Mouse (Mus musculus) midbrain, postnatal 0 days (tissue): ENCODE measurements around the gene Barhl2. TPM values are rescaled to one million over a fixed set of nuclear protein-coding genes. Genes with fewer than 3 reads are reported as not detected.

Source experiments
- ATAC-seq: fragments of 200-750 bp; cut with Nextera tagmentation; 2 replicates; pipeline ENCODE4 v1.8.0; 2017; ENCODE audit warnings: moderate number of reproducible peaks, mild to moderate bottlenecking, moderate TSS enrichment, moderate library complexity; ENCODE audit not compliant: low FRiP score
- DNase-seq: peaks from one replicate; pipeline ENCODE4 v3.0.0-alpha.2; 2015; ENCODE audit warnings: low spot score
- H3K27ac ChIP-seq: fragments of 300-500 bp; sonication (generic); 2 replicates; pipeline ENCODE4 v1.5.1; 2014; ENCODE audit warnings: low read depth, mild to moderate bottlenecking, low read length, mixed read lengths
- H3K27me3 ChIP-seq: fragments of 300-500 bp; sonication (generic); 2 replicates; pipeline ENCODE4 v1.6.1; 2014; ENCODE audit warnings: low read length, control low read depth, mixed read lengths; ENCODE audit not compliant: insufficient read depth
- H3K36me3 ChIP-seq: fragments of 300-500 bp; sonication (generic); 2 replicates; pipeline ENCODE4 v1.6.1; 2014; ENCODE audit warnings: low read length, control low read depth, mixed read lengths; ENCODE audit not compliant: insufficient read depth
- H3K4me1 ChIP-seq: fragments of 300-500 bp; sonication (generic); 2 replicates; pipeline ENCODE4 v1.6.1; 2014; ENCODE audit warnings: mild to moderate bottlenecking, control low read depth, antibody characterized with exemption, low read length, mixed read lengths; ENCODE audit not compliant: insufficient read depth
- H3K4me2 ChIP-seq: fragments of 300-500 bp; sonication (generic); 2 replicates; pipeline ENCODE4 v1.6.1; 2014; ENCODE audit warnings: low read depth, mild to moderate bottlenecking, low read length, mixed read lengths; ENCODE audit not compliant: poor library complexity, severe bottlenecking
- H3K4me3 ChIP-seq: fragments of 300-500 bp; sonication (generic); 2 replicates; pipeline ENCODE4 v1.5.1; 2014; ENCODE audit warnings: low read depth, mild to moderate bottlenecking, low read length, moderate library complexity
- H3K9ac ChIP-seq: fragments of 300-500 bp; sonication (generic); replicated peaks from 2 replicates; pipeline ENCODE4 v1.6.1; 2014; ENCODE audit warnings: mild to moderate bottlenecking, low read length, moderate library complexity, mixed read lengths; ENCODE audit not compliant: poor library complexity, severe bottlenecking
- H3K9me3 ChIP-seq: fragments of 300-500 bp; sonication (generic); 2 replicates; pipeline ENCODE4 v1.6.1; 2016; ENCODE audit warnings: low read length, control low read depth
- CTCF ChIP-seq: IDR thresholded peaks from 2 replicates; pipeline ENCODE4 v1.5.1; 2016; ENCODE audit warnings: antibody characterized with exemption, mild to moderate bottlenecking
- WGBS: fragments of 180-500 bp; shearing (Covaris S2); extraction: QIAGEN DNeasy Blood & Tissue Kit; methylation state at CpG from one replicate; pipeline ENCODE4 v1.1.7; 2014; 5-methylcytosine and 5-hydroxymethylcytosine counted together
- polyA plus RNA-seq: library from polyadenylated mRNA; unstranded; fragments of >200 nt; fragmentation: Nextera tagmentation; extraction: Ambion mirVana; gene quantifications from 2 replicates; pipeline ENCODE4 v1.2.1, GENCODE M21; 2015
- total RNA-seq: library from RNA; depleted of rRNA; stranded (reverse); fragments of >200 nt; gene quantifications from 2 replicates; pipeline ENCODE4 v1.2.3, GENCODE M21; 2014

Barhl2 gene
- total and polyA plus RNA-seq, 2 experiments from 2014 or later: 6.5 to 27.6 TPM

- peaks cover 4% of the 10 kb centered on the region; the same call in 1 of the 2 replicates for H3K4me1 ChIP-seq
- peaks cover 34% of the 10 kb centered on the region for H3K27me3 ChIP-seq
- no peak for TF ChIP-seq CTCF
- WGBS: 7% methylated on average over 6 of the region's 6 CpGs
- DNase-seq (no peak), ATAC-seq (no peak)
- H3K4me2 ChIP-seq: peak overlapping the region; percentile 37
- H3K36me3 ChIP-seq: no peaks in the 10 kb centered on the region
- no peaks in the 10 kb centered on the region for H3K9me3 ChIP-seq
- H3K27ac ChIP-seq: no peak overlapping the region
- H3K4me3 ChIP-seq: no peak overlapping the region
- H3K9ac ChIP-seq: no peak overlapping the region
These were observed 9.2 kb downstream of the Barhl2 start for GRCm38 (mm10) chr5:106448798-106449125.

DNA sequence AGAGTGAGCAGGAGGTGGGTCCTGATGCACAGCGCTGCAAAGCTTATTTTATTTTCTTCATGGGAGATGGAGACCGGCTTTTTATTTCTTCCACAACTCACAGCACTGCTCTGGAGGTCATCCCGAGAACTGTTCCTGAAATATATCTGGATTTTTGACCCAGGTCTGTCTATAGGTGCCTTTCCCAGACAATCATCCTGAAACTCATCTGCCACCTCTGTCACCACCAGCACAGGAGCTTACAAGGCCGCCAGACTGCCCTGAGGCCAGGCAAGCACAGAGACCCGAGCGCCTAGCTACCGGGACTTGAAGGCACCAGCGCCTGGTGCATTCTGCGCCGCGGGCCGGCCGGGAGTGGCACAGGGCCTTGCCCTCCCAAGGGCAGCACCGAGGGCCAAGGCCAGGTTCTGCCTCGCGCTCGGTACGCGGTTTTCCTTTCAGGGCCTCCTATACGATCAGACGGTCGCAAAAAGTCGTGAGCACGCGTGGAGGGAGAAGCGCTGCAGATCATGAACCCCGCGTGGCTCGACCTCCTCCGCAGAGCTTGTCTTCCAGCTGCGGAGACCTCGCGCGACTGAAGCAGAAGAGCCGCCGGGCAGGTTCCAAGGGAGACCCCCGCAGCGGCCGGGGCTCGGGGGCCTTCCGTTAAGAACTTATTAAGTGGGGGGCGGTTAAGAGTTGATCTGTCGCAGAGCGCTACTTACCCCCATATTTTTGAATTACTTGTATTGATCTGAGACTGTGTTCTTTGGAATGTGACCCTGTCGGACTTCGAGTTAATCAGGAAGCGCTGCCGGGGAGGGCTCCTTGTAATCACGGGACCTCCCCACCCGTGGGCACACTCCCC lies 9.8 kb downstream of the Barhl2 start:
- no peak overlapping the region for H3K27ac ChIP-seq
- no peaks in the 10 kb centered on the region for H3K36me3 ChIP-seq
- TF ChIP-seq CTCF: no peak
- H3K4me1 ChIP-seq: peaks cover 4% of the 10 kb centered on the region; the same call in 1 of the 2 replicates
- ATAC-seq: 0 out of 2 replicates have a peak, but pooled peaks have one; percentile 11
- H3K27me3 ChIP-seq: peaks cover 34% of the 10 kb centered on the region
- no peak for DNase-seq
- H3K4me2 ChIP-seq: peak overlapping the region; percentile 37
- WGBS: 4% methylated on average over 50 of the region's 50 CpGs
- H3K9me3 ChIP-seq: no peaks in the 10 kb centered on the region
- H3K9ac ChIP-seq: peak overlapping the region; percentile 36; the same call in 1 of the 2 replicates
- H3K4me3 ChIP-seq: peak overlapping the region; percentile 28

GRCm38 (mm10) chr5:106447091-106447820 lies 10.7 kb downstream of the Barhl2 start:
- H3K9ac ChIP-seq: no peak overlapping the region
- H3K9me3 ChIP-seq: no peaks in the 10 kb centered on the region
- no peak overlapping the region for H3K4me3 ChIP-seq
- ATAC-seq (no peak), DNase-seq (no peak)
- H3K27me3 ChIP-seq: peaks cover 34% of the 10 kb centered on the region
- H3K4me2 ChIP-seq: no peak overlapping the region
- no peaks in the 10 kb centered on the region for H3K36me3 ChIP-seq
- peaks cover 4% of the 10 kb centered on the region; the same call in 1 of the 2 replicates for H3K4me1 ChIP-seq
- TF ChIP-seq CTCF: no peak
- WGBS: 43% methylated on average over 14 of the region's 14 CpGs
- no peak overlapping the region for H3K27ac ChIP-seq

DNA sequence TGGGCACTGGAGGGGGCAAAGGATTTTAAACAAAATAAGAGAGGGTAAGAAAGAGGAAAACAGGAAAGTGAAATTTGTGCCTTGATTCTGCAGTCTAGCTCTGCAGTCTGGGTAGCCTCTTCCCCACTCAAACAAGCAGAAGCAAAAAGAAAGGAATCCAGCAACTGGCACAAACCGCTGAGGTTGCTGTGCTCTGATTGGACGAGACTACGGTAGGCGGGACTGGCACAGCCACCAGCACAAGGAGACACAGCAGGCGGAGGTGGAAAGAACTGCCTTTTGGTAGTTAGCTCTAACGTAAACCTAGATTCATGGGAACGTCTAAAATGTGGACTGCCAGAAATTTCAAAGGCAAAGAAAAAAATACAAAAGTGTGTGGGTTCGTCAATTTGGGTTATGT lies 11.4 kb downstream of the Barhl2 start:
- H3K27me3 ChIP-seq: peaks cover 34% of the 10 kb centered on the region
- H3K4me2 ChIP-seq: no peak overlapping the region
- H3K4me1 ChIP-seq: peaks cover 4% of the 10 kb centered on the region; the same call in 1 of the 2 replicates
- H3K4me3 ChIP-seq: no peak overlapping the region
- H3K9ac ChIP-seq: no peak overlapping the region
- WGBS: 8% methylated on average over 8 of the region's 8 CpGs
- no peak for TF ChIP-seq CTCF
- peak; percentile 61 for DNase-seq
- no peaks in the 10 kb centered on the region for H3K9me3 ChIP-seq
- no peak overlapping the region for H3K27ac ChIP-seq
- ATAC-seq: peak; percentile 42; the same call in 1 of the 2 replicates
- no peaks in the 10 kb centered on the region for H3K36me3 ChIP-seq

DNA sequence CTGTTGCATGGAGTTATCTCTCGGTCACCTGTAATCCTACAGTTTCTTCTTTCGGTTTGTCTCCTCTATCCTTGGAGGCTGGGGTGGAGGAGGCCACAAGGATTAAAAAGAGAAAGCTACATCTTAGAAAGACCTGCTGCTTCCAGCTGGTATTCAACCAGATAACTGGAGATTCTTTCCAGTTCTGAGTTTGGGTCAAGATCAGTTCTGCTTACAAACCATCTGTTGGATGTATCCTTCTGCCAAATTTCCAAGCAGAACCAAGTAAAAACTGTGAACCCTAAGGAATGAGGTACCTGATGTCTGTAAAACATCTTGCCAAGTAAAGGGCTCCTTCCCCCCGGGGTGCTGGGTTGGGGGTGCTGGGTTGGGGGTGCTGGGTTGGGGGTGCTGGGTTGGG lies 12.3 kb downstream of the Barhl2 start:
- DNase-seq (no peak), ATAC-seq (no peak)
- Histone ChIP-seq H3K4me1 (peaks cover 4% of the 10 kb centered on the region; the same call in 1 of the 2 replicates), H3K9me3 (no peaks in the 10 kb centered on the region), H3K4me2 (no peak overlapping the region), H3K27ac (no peak overlapping the region), H3K4me3 (no peak overlapping the region), H3K9ac (no peak overlapping the region), H3K27me3 (peaks cover 33% of the 10 kb centered on the region), H3K36me3 (no peaks in the 10 kb centered on the region)
- TF ChIP-seq CTCF: no peak
- WGBS: 83% methylated on average over 3 of the region's 3 CpGs

DNA sequence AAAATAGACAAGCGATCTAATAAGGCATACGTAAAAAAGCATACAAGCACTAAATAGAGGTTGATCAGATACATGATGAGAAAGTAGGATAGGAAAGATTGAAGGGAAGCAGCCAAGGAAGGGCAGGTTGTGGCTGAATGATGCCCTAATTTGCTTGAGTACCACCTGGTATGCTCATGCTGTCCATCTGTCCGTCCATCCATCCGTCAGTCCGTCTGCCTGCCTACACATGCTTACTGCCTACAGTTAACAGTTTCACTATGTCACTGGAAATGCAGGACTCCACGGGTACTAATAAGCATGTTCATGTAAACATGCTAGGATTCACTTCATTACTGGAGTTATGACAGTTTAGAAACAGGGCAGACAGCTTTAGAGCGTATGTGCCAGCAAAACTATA lies 19.1 kb downstream of the Barhl2 start:
- Histone ChIP-seq H3K27me3 (no peaks in the 10 kb centered on the region), H3K9me3 (no peaks in the 10 kb centered on the region), H3K9ac (no peak overlapping the region), H3K27ac (no peak overlapping the region), H3K4me1 (no peaks in the 10 kb centered on the region), H3K4me2 (no peak overlapping the region), H3K36me3 (no peaks in the 10 kb centered on the region), H3K4me3 (no peak overlapping the region)
- no peak for TF ChIP-seq CTCF
- no peak for ATAC-seq
- WGBS: 95% methylated on average over 7 of the region's 7 CpGs
- DNase-seq: no peak
